Mouse (Mus musculus) heart, postnatal 0 days (tissue): ENCODE data around the gene Gm42906. TPM values are rescaled to one million over a fixed set of nuclear protein-coding genes. Genes with fewer than 3 reads are reported as not detected.

ENCODE experiments used
- ATAC-seq: fragments of 200-750 bp; cut with Nextera tagmentation; 2 replicates; pipeline ENCODE4 v1.8.0; 2017; ENCODE audit warnings: low read depth, moderate number of reproducible peaks, moderate library complexity; ENCODE audit not compliant: insufficient read depth
- DNase-seq: peaks from one replicate; pipeline ENCODE4 v3.0.0-alpha.2; 2016; ENCODE audit warnings: low spot score
- H3K27ac ChIP-seq: fragments of 300-500 bp; sonication (generic); 2 replicates; pipeline ENCODE4 v1.5.1; 2014; ENCODE audit warnings: low read depth, mild to moderate bottlenecking
- H3K27me3 ChIP-seq: fragments of 300-500 bp; sonication (generic); 2 replicates; pipeline ENCODE4 v1.6.1; 2014; ENCODE audit warnings: low read length, mixed read lengths; ENCODE audit not compliant: control insufficient read depth, insufficient read depth
- H3K36me3 ChIP-seq: fragments of 300-500 bp; sonication (generic); replicated peaks from 2 replicates; pipeline ENCODE4 v1.6.1; 2014; ENCODE audit warnings: low read length, mixed read lengths; ENCODE audit not compliant: control insufficient read depth, insufficient read depth
- H3K4me1 ChIP-seq: fragments of 300-500 bp; sonication (generic); 2 replicates; pipeline ENCODE4 v1.6.1; 2014; ENCODE audit warnings: antibody characterized with exemption; ENCODE audit not compliant: control insufficient read depth, insufficient read depth
- H3K4me2 ChIP-seq: fragments of 300-500 bp; sonication (generic); 2 replicates; pipeline ENCODE4 v1.6.1; 2014; ENCODE audit warnings: low read depth, mild to moderate bottlenecking, low read length, moderate library complexity
- H3K4me3 ChIP-seq: fragments of 300-500 bp; sonication (generic); 2 replicates; pipeline ENCODE4 v1.5.1; 2014; ENCODE audit warnings: low read depth, low read length
- H3K9ac ChIP-seq: fragments of 300-500 bp; sonication (generic); replicated peaks from 2 replicates; pipeline ENCODE4 v1.6.1; 2014; ENCODE audit warnings: low read depth, low read length, mixed read lengths
- H3K9me3 ChIP-seq: fragments of 300-500 bp; sonication (generic); replicated peaks from 2 replicates; pipeline ENCODE4 v1.6.1; 2016; ENCODE audit warnings: low read length; ENCODE audit not compliant: control insufficient read depth
- CTCF ChIP-seq: IDR thresholded peaks from 2 replicates; pipeline ENCODE4 v1.5.1; 2016; ENCODE audit warnings: antibody characterized with exemption, control low read depth, low read depth
- EP300 ChIP-seq: IDR thresholded peaks from 2 replicates; pipeline ENCODE4 v1.6.1; 2016; ENCODE audit warnings: antibody characterized with exemption, low read depth
- WGBS: fragments of 180-500 bp; shearing (Covaris S2); extraction: QIAGEN DNeasy Blood & Tissue Kit; methylation state at CpG from one replicate; pipeline ENCODE4 v1.1.7; 2014; 5-methylcytosine and 5-hydroxymethylcytosine counted together
- polyA plus RNA-seq: library from polyadenylated mRNA; unstranded; fragments of >200 nt; fragmentation: Nextera tagmentation; extraction: Ambion mirVana; gene quantifications from 2 replicates; pipeline ENCODE4 v1.2.1, GENCODE M21; 2015
- total RNA-seq: library from RNA; depleted of rRNA; stranded (reverse); fragments of >200 nt; gene quantifications from 2 replicates; pipeline ENCODE4 v1.2.3, GENCODE M21; 2014; ENCODE audit warnings: low replicate concordance

Gm42906 gene
- total and polyA plus RNA-seq, 2 experiments from 2014 or later: not detected

DNA sequence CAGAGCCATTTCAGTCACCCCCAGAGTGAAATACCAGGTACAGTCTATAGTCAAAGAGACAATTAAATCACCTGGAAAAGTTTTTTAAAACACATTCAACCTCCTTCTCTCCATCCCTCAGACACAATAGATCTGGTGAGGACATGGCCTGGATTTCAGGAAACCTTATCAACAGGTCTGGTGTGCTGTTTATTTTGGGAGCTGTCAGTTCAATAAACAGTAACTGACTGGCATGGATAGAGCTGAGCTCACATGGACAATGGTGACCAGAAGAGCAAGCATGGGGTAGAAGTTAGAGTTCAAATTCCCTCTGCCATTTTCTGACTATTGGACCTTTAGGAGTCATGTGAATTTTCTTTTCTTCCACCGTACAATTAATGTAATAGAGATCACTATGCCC lies 205.2 kb downstream of the Gm42906 start:
- Histone ChIP-seq H3K36me3 (no peaks in the 10 kb centered on the region), H3K27ac (no peak overlapping the region), H3K4me3 (no peak overlapping the region), H3K27me3 (no peaks in the 10 kb centered on the region), H3K4me1 (no peaks in the 10 kb centered on the region), H3K9me3 (no peaks in the 10 kb centered on the region), H3K9ac (no peak overlapping the region), H3K4me2 (no peak overlapping the region)
- WGBS: 81% methylated on average over 1 of the region's 1 CpGs
- ATAC-seq: no peak
- no peak for DNase-seq
- TF ChIP-seq CTCF (no peak), EP300 (no peak)

- Histone ChIP-seq H3K4me1 (no peaks in the 10 kb centered on the region), H3K27me3 (no peaks in the 10 kb centered on the region), H3K4me3 (no peak overlapping the region), H3K9ac (no peak overlapping the region), H3K36me3 (no peaks in the 10 kb centered on the region), H3K27ac (no peak overlapping the region), H3K9me3 (no peaks in the 10 kb centered on the region), H3K4me2 (no peak overlapping the region)
- TF ChIP-seq CTCF (no peak), EP300 (no peak)
- DNase-seq: no peak
- 46% methylated on average over 6 of the region's 6 CpGs for WGBS
- no peak for ATAC-seq
These were observed 209.3 kb downstream of the Gm42906 start for GRCm38 (mm10) chr5:151218689-151219115.

GRCm38 (mm10) chr5:151213097-151213496 lies 214.9 kb downstream of the Gm42906 start:
- no peak overlapping the region for H3K4me2 ChIP-seq
- no peaks in the 10 kb centered on the region for H3K36me3 ChIP-seq
- H3K27me3 ChIP-seq: no peaks in the 10 kb centered on the region
- no peak for DNase-seq
- no peaks in the 10 kb centered on the region for H3K4me1 ChIP-seq
- H3K9me3 ChIP-seq: no peaks in the 10 kb centered on the region
- H3K27ac ChIP-seq: no peak overlapping the region
- no peak overlapping the region for H3K9ac ChIP-seq
- TF ChIP-seq EP300 (no peak), CTCF (no peak)
- no peak overlapping the region for H3K4me3 ChIP-seq
- 80% methylated on average over 3 of the region's 3 CpGs for WGBS
- no peak for ATAC-seq

DNA sequence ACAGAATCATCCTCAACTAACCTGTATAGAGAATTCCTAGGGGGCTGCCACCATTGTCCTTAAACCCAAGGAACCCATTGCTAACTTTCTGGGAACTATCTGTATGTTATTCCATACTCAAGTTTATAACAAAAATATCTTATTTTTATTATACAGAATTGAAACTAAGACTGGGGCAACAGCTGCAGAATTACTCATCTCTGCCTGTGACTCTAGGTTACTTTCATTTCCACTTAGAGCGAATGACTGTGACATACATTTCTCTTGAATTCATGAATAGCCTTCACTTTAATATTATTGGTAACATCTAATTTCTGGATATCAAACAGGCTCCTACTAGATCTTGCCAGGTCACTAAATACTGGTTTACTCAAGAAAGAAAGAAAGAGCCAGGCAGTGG lies 217.1 kb downstream of the Gm42906 start:
- Histone ChIP-seq H3K4me3 (no peak overlapping the region), H3K9me3 (no peaks in the 10 kb centered on the region), H3K27me3 (no peaks in the 10 kb centered on the region), H3K4me1 (no peaks in the 10 kb centered on the region), H3K27ac (no peak overlapping the region), H3K4me2 (no peak overlapping the region), H3K36me3 (no peaks in the 10 kb centered on the region), H3K9ac (no peak overlapping the region)
- WGBS: 88% methylated on average over 1 of the region's 1 CpGs
- no peak for DNase-seq
- ATAC-seq: no peak
- no peak for TF ChIP-seq CTCF
- TF ChIP-seq EP300: no peak

DNA sequence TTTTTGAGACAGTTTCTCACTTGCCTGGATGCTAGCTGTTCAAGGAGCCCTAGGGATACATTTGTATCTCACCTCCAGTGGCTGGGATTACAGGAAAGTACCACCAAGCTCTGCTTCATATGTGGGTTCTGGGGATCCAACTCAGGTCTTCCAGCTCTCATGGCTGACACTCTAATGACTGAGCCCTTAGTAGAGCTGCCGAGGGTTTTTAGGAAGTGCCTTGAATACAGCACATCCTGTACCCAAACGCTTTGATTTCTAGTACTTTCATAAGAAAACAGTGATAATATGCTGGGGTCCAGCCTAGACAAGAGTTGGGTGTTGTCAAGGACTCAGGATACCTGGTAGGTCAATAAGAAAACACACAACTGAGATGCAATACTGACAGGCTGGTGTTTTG lies 217.9 kb downstream of the Gm42906 start:
- 59% methylated on average over 2 of the region's 2 CpGs for WGBS
- Histone ChIP-seq H3K4me1 (no peaks in the 10 kb centered on the region), H3K36me3 (no peaks in the 10 kb centered on the region), H3K4me2 (no peak overlapping the region), H3K4me3 (no peak overlapping the region), H3K27me3 (no peaks in the 10 kb centered on the region), H3K9ac (no peak overlapping the region), H3K9me3 (no peaks in the 10 kb centered on the region), H3K27ac (no peak overlapping the region)
- DNase-seq (no peak), ATAC-seq (no peak)
- TF ChIP-seq EP300: no peak
- TF ChIP-seq CTCF: no peak

GRCm38 (mm10) chr5:151205017-151205416 lies 222.9 kb downstream of the Gm42906 start:
- ATAC-seq (no peak), DNase-seq (no peak)
- no peak overlapping the region for H3K4me2 ChIP-seq
- H3K9me3 ChIP-seq: no peaks in the 10 kb centered on the region
- 89% methylated on average over 4 of the region's 4 CpGs for WGBS
- TF ChIP-seq EP300 (no peak), CTCF (no peak)
- H3K4me1 ChIP-seq: 0 out of 2 replicates have a peak, but pooled peaks cover 4% of the 10 kb centered on the region
- H3K27ac ChIP-seq: no peak overlapping the region
- H3K27me3 ChIP-seq: no peaks in the 10 kb centered on the region
- H3K9ac ChIP-seq: no peak overlapping the region
- H3K36me3 ChIP-seq: no peaks in the 10 kb centered on the region
- H3K4me3 ChIP-seq: no peak overlapping the region
